In the genomic region with DNA sequence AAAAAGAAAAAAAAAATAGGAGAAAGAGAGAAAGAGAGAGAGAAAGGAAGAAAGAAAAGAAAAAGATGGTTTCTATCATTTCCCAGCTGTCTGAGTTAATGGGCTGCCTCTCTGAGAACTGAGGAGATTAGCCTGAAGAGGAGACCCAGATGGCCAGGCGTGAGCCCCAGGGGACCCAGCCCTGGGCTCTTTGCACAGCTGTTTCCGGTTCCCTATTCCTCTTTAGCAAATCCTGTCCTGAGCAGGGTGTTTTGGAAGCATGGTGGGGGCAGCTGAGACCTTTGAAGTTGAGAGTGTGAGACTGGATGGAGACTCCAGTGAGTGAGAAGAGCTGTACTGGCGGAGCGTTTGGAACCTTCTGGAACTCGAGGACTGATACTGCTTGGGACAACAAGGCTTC, we compare ENCODE assay signal across 8 mouse cellular contexts.
DNase-seq lines count a peak whose midpoint lies in the region; ATAC-seq lines count a peak whose summit lies in the region.
"Had no signal": no experiment of that assay in that cellular context is flagged by ENCODE, and none has a peak within 500 bp of the region (broad histone marks: within the 10 kb centered on the region; RNA-seq: fewer than 3 reads in every experiment).

No protein-coding gene starts in this region.

- WGBS in embryonic facial prominence, embryonic 12.5 days, result 45% methylated on average over 5 of the region's 5 CpGs
- WGBS in hindbrain, embryonic 12.5 days, result 75% methylated on average over 5 of the region's 5 CpGs

- H3K4me1 ChIP-seq in embryonic facial prominence, embryonic 12.5 days, result peaks cover 42% of the 10 kb centered on the region
- peaks cover 12% of the 10 kb centered on the region for H3K4me1 ChIP-seq in hindbrain, embryonic 12.5 days
- H3K4me1 ChIP-seq: liver, embryonic 13.5 days had no signal

- H3K36me3 ChIP-seq in embryonic facial prominence, embryonic 12.5 days, result no peaks in the 10 kb centered on the region
- H3K36me3 ChIP-seq in hindbrain, embryonic 12.5 days, result no peaks in the 10 kb centered on the region
- H3K36me3 ChIP-seq: liver, embryonic 13.5 days had no signal

- no peak for ATAC-seq in embryonic facial prominence, embryonic 12.5 days (ENCODE audit: insufficient number of reproducible peaks, insufficient read depth, low FRiP score, low TSS enrichment)
- ATAC-seq in granulocyte monocyte progenitor cell, adult 5-6 weeks (replicated peaks; ENCODE audit: poor library complexity, severe bottlenecking), result peak; percentile 55; the same call in 1 of the 2 replicates
- ATAC-seq in hindbrain, embryonic 12.5 days (ENCODE audit: low FRiP score), result no peak

- H3K9ac ChIP-seq in embryonic facial prominence, embryonic 12.5 days, result no peak overlapping the region
- no peak overlapping the region for H3K9ac ChIP-seq in hindbrain, embryonic 12.5 days
- H3K9ac ChIP-seq: liver, embryonic 13.5 days had no signal

- H3K4me2 ChIP-seq in embryonic facial prominence, embryonic 12.5 days (replicated peaks), result no peak overlapping the region
- no peak overlapping the region for H3K4me2 ChIP-seq in hindbrain, embryonic 12.5 days (replicated peaks)
- H3K4me2 ChIP-seq: liver, embryonic 13.5 days had no signal

- no peaks in the 10 kb centered on the region for H3K27me3 ChIP-seq in embryonic facial prominence, embryonic 12.5 days
- H3K27me3 ChIP-seq in hindbrain, embryonic 12.5 days, result no peaks in the 10 kb centered on the region
- H3K27me3 ChIP-seq: liver, embryonic 13.5 days had no signal

- H3K9me3 ChIP-seq in embryonic facial prominence, embryonic 12.5 days, result no peaks in the 10 kb centered on the region
- H3K9me3 ChIP-seq in hindbrain, embryonic 12.5 days (replicated peaks), result no peaks in the 10 kb centered on the region
- H3K9me3 ChIP-seq: liver, embryonic 13.5 days had no signal

- peak overlapping the region; percentile 43; the same call in 1 of the 2 replicates for H3K27ac ChIP-seq in embryonic facial prominence, embryonic 12.5 days
- H3K27ac ChIP-seq in hindbrain, embryonic 12.5 days, result no peak overlapping the region
- H3K27ac ChIP-seq: liver, embryonic 13.5 days had no signal

- H3K4me3 ChIP-seq in embryonic facial prominence, embryonic 12.5 days, result no peak overlapping the region
- H3K4me3 ChIP-seq in hindbrain, embryonic 12.5 days, result no peak overlapping the region
- H3K4me3 ChIP-seq: liver, embryonic 13.5 days had no signal

- DNase-seq in kidney, postnatal 36 days, result peak; percentile 43 to 44
- DNase-seq in spleen, adult 18-20 months, result peak; percentile 43 to 61
- DNase-seq in adrenal gland, adult 2 months, result no peak
- no peak for DNase-seq in ovary, postnatal 10 days (ENCODE audit: low spot score)
- DNase-seq: liver, embryonic 13.5 days had no signal

Comparison
In these comparisons a context has a peak if more than half of its experiments do, and no peak if none do; other contexts are left out.
1. DNase-seq: peak in kidney, postnatal 36 days (2 of 2) and spleen, adult 18-20 months (2 of 2); none in adrenal gland, adult 2 months (single experiment) and ovary, postnatal 10 days (single experiment).